Mouse (Mus musculus) kidney, adult 2 months (tissue): ENCODE measurements around the gene Cenpu.

Experiments used
- CTCF ChIP-seq: fragments of 200-500 bp; conservative IDR thresholded peaks from 2 replicates; pipeline ENCODE4 v1.5.1; 2011; ENCODE audit warnings: low read depth, mild to moderate bottlenecking, control low read depth, low read length, moderate library complexity, mixed read lengths; ENCODE audit not compliant: insufficient read depth, insufficient read length
- POLR2A ChIP-seq: fragments of 200-500 bp; IDR thresholded peaks from one replicate; pipeline ENCODE4 v1.6.1; 2011; ENCODE audit warnings: low read depth, low read length, control low read depth

GRCm38 (mm10) chr8:46568942-46569341 lies 17.1 kb downstream of the Cenpu start:
- TF ChIP-seq CTCF (peak; percentile 46), POLR2A (no peak)
